Mouse (Mus musculus) limb, embryonic 14.5 days (tissue): Measurements from ENCODE around the gene Krt222. TPM values are rescaled to one million over a fixed set of nuclear protein-coding genes. Genes with fewer than 3 reads are reported as not detected.

ENCODE experiments used
- ATAC-seq: fragments of 200-750 bp; cut with Nextera tagmentation; 2 replicates; pipeline ENCODE4 v1.8.0; 2017; ENCODE audit warnings: low read depth, moderate number of reproducible peaks, moderate TSS enrichment; ENCODE audit not compliant: low FRiP score
- DNase-seq: peaks from one replicate; pipeline ENCODE4 v3.0.0-alpha.2; 2015; ENCODE audit warnings: low spot score
- H3K27ac ChIP-seq: fragments of 300-500 bp; sonication (generic); replicated peaks from 2 replicates; pipeline ENCODE4 v1.5.1; 2014; ENCODE audit warnings: low read depth, mild to moderate bottlenecking, low read length, moderate library complexity, mixed read lengths
- H3K27me3 ChIP-seq: fragments of 300-500 bp; sonication (generic); 2 replicates; pipeline ENCODE4 v1.6.1; 2014; ENCODE audit warnings: low read length, mixed read lengths; ENCODE audit not compliant: control insufficient read depth, insufficient read depth
- H3K36me3 ChIP-seq: fragments of 300-500 bp; sonication (generic); 2 replicates; pipeline ENCODE4 v1.6.1; 2014; ENCODE audit warnings: mild to moderate bottlenecking, low read length, moderate library complexity, mixed read lengths; ENCODE audit not compliant: control insufficient read depth, insufficient read depth
- H3K4me1 ChIP-seq: fragments of 300-500 bp; sonication (generic); 2 replicates; pipeline ENCODE4 v1.6.1; 2014; ENCODE audit warnings: antibody characterized with exemption, low read length, mixed read lengths; ENCODE audit not compliant: control insufficient read depth, insufficient read depth
- H3K4me2 ChIP-seq: fragments of 300-500 bp; sonication (generic); replicated peaks from 2 replicates; pipeline ENCODE4 v1.6.1; 2014; ENCODE audit warnings: low read depth, mild to moderate bottlenecking, low read length, moderate library complexity; ENCODE audit not compliant: severe bottlenecking
- H3K4me3 ChIP-seq: fragments of 300-500 bp; sonication (generic); replicated peaks from 2 replicates; pipeline ENCODE4 v1.5.1; 2014; ENCODE audit warnings: low read length
- H3K9ac ChIP-seq: fragments of 300-500 bp; sonication (generic); 2 replicates; pipeline ENCODE4 v1.6.1; 2014; ENCODE audit warnings: mild to moderate bottlenecking, low read depth, low read length, moderate library complexity; ENCODE audit not compliant: severe bottlenecking
- H3K9me3 ChIP-seq: fragments of 300-500 bp; sonication (generic); 2 replicates; pipeline ENCODE4 v1.6.1; 2016; ENCODE audit warnings: low read length; ENCODE audit not compliant: control insufficient read depth
- POLR2A ChIP-seq: fragments of 200-500 bp; IDR thresholded peaks from 2 replicates; pipeline ENCODE4 v1.8.0; 2012; ENCODE audit warnings: inconsistent platforms, mild to moderate bottlenecking, moderate library complexity, borderline replicate concordance; ENCODE audit not compliant: insufficient read depth, insufficient read length; ENCODE audit errors: extremely low read depth
- WGBS: fragments of 180-500 bp; shearing (Covaris S2); extraction: QIAGEN DNeasy Blood & Tissue Kit; methylation state at CpG from one replicate; pipeline ENCODE4 v1.1.7; 2014; 5-methylcytosine and 5-hydroxymethylcytosine counted together
- polyA plus RNA-seq, 2 experiments: library from polyadenylated mRNA; depleted of rRNA in 1 of 2; stranded (reverse) in 1 of 2; unstranded in 1 of 2; fragments of >200 nt; fragmentation: Nextera tagmentation in 1 of 2; extraction: Ambion mirVana in 1 of 2; gene quantifications; 2 replicates each; pipeline versions ENCODE4 v1.2.1 to v1.2.3; 2012 to 2014

The Krt222 gene
- polyA plus RNA-seq, 2 experiments: 0.06 to 0.10 TPM

- Histone ChIP-seq H3K36me3 (peaks cover 91% of the 10 kb centered on the region), H3K4me3 (no peak overlapping the region), H3K27me3 (no peaks in the 10 kb centered on the region), H3K9me3 (no peaks in the 10 kb centered on the region), H3K4me1 (no peaks in the 10 kb centered on the region), H3K9ac (no peak overlapping the region), H3K27ac (no peak overlapping the region), H3K4me2 (no peak overlapping the region)
- ATAC-seq: no peak
- WGBS: 100% methylated on average over 3 of the region's 3 CpGs
- DNase-seq: no peak
- TF ChIP-seq POLR2A: no peak
Observed at GRCm38 (mm10) chr11:99216181-99216580, 27.7 kb downstream of the Krt222 start.

- H3K36me3 ChIP-seq: peaks cover 88% of the 10 kb centered on the region
- no peaks in the 10 kb centered on the region for H3K27me3 ChIP-seq
- no peak for DNase-seq
- 84% methylated on average over 7 of the region's 7 CpGs for WGBS
- no peak overlapping the region for H3K27ac ChIP-seq
- no peak overlapping the region for H3K9ac ChIP-seq
- no peaks in the 10 kb centered on the region for H3K9me3 ChIP-seq
- no peak overlapping the region for H3K4me3 ChIP-seq
- TF ChIP-seq POLR2A: no peak
- no peak overlapping the region for H3K4me2 ChIP-seq
- ATAC-seq: no peak
- H3K4me1 ChIP-seq: no peaks in the 10 kb centered on the region
Observed at GRCm38 (mm10) chr11:99212693-99213092, 31.2 kb downstream of the Krt222 start.

- H3K36me3 ChIP-seq: peaks cover 80% of the 10 kb centered on the region
- no peak overlapping the region for H3K27ac ChIP-seq
- no peaks in the 10 kb centered on the region for H3K27me3 ChIP-seq
- H3K4me2 ChIP-seq: no peak overlapping the region
- H3K9ac ChIP-seq: no peak overlapping the region
- no peaks in the 10 kb centered on the region for H3K4me1 ChIP-seq
- no peak overlapping the region for H3K4me3 ChIP-seq
- 66% methylated on average over 2 of the region's 2 CpGs for WGBS
- H3K9me3 ChIP-seq: no peaks in the 10 kb centered on the region
- no peak for DNase-seq
- no peak for ATAC-seq
- TF ChIP-seq POLR2A: no peak
Observed at GRCm38 (mm10) chr11:99211964-99212363, 31.9 kb downstream of the Krt222 start.

GRCm38 (mm10) chr11:99208105-99208669 lies 35.7 kb downstream of the Krt222 start:
- WGBS: 84% methylated on average over 8 of the region's 8 CpGs

GRCm38 (mm10) chr11:99207449-99207848 lies 36.4 kb downstream of the Krt222 start:
- H3K27me3 ChIP-seq: no peaks in the 10 kb centered on the region
- no peak for DNase-seq
- ATAC-seq: no peak
- no peak overlapping the region for H3K27ac ChIP-seq
- WGBS: 10% methylated on average over 2 of the region's 2 CpGs
- TF ChIP-seq POLR2A: no peak
- H3K36me3 ChIP-seq: peaks cover 37% of the 10 kb centered on the region
- H3K9ac ChIP-seq: no peak overlapping the region
- no peak overlapping the region for H3K4me2 ChIP-seq
- no peak overlapping the region for H3K4me3 ChIP-seq
- H3K9me3 ChIP-seq: no peaks in the 10 kb centered on the region
- H3K4me1 ChIP-seq: no peaks in the 10 kb centered on the region

More at GRCm38 (mm10) chr11:99208105-99208669, 35.7 kb downstream of the Krt222 start:
- no peak for DNase-seq
- no peaks in the 10 kb centered on the region for H3K4me1 ChIP-seq
- no peak overlapping the region for H3K4me3 ChIP-seq
- no peaks in the 10 kb centered on the region for H3K27me3 ChIP-seq
- ATAC-seq: no peak
- H3K9ac ChIP-seq: no peak overlapping the region
- no peak overlapping the region for H3K4me2 ChIP-seq
- H3K27ac ChIP-seq: no peak overlapping the region
- H3K9me3 ChIP-seq: no peaks in the 10 kb centered on the region
- peaks cover 45% of the 10 kb centered on the region for H3K36me3 ChIP-seq
- no peak for TF ChIP-seq POLR2A
